Mouse (Mus musculus): ENCODE data around the gene Pnp2. TPM values are rescaled to one million over a fixed set of nuclear protein-coding genes. Genes with fewer than 3 reads are reported as not detected.
"Not testable (repeated sequence)": the region's sequence is repeated elsewhere in the genome, so short reads cannot be mapped to it uniquely, and the experiment has no call there.

The Pnp2 gene
- 0.08 TPM for polyA plus RNA-seq (2012; fragmentation: generic; extraction: Trizol)

GRCm38 (mm10) chr14:50955942-50956508 lies at the start of gene Pnp2:
TSS of gene Pnp2 (plus strand) at chr14:50955992.
- H3ac ChIP-seq (ENCODE audit: control insufficient read depth, insufficient read length); H3K4me3 ChIP-seq: not testable (repeated sequence)
- peak within 1 kb of the TSS; percentile 38 for H3K4me2 ChIP-seq (ENCODE audit: low read depth)

GRCm38 (mm10) chr14:50908126-50908525 lies 47.7 kb upstream of the Pnp2 start:
- Histone ChIP-seq H3K4me2 (ENCODE audit: low read depth) (no peak overlapping the region), H3K79me2 (ENCODE audit: control insufficient read depth, insufficient read depth) (no peaks in the 10 kb centered on the region), H3K36me3 (ENCODE audit: control insufficient read depth, insufficient read depth) (no peaks in the 10 kb centered on the region), H3ac (ENCODE audit: control insufficient read depth, insufficient read length) (no peak overlapping the region), H3K27me3 (ENCODE audit: control insufficient read depth, insufficient read depth, insufficient read length) (no peaks in the 10 kb centered on the region), H3K4me3 (no peak overlapping the region)
- no peak for TF ChIP-seq SRF (IDR thresholded peaks at IDR 0.05; ENCODE audit: control insufficient read depth, insufficient read length, low read depth)
- TF ChIP-seq CEBPB (IDR thresholded peaks at IDR 0.05; ENCODE audit: insufficient read depth, poor library complexity, severe bottlenecking), result no peak
- no peak for TF ChIP-seq MAX (IDR thresholded peaks at IDR 0.05; ENCODE audit: low read depth)
- no peak for TF ChIP-seq REST (IDR thresholded peaks at IDR 0.05; ENCODE audit: insufficient read depth, insufficient read length)
- TF ChIP-seq POLR2AphosphoS2 (IDR thresholded peaks at IDR 0.05; ENCODE audit: insufficient read length, low read depth), result no peak
- no peak for TF ChIP-seq TCF3 (IDR thresholded peaks at IDR 0.05; ENCODE audit: insufficient read length, low read depth)
- TF ChIP-seq POLR2A (IDR thresholded peaks at IDR 0.05; ENCODE audit: insufficient read length, low read depth), result no peak
- TF ChIP-seq MYOG (IDR thresholded peaks at IDR 0.05; ENCODE audit: control insufficient read depth in 1 of 3, insufficient read depth in 1 of 3, insufficient read length in 2 of 3, low read depth in 2 of 3), result no peak
- TF ChIP-seq MYOD1 (IDR thresholded peaks at IDR 0.05; ENCODE audit: control insufficient read depth in 1 of 3, insufficient read length in 2 of 3, low read depth in 2 of 3), result no peak
- TF ChIP-seq E2F4 (IDR thresholded peaks at IDR 0.05; ENCODE audit: insufficient read depth), result no peak
- TF ChIP-seq TCF12 (IDR thresholded peaks at IDR 0.05; ENCODE audit: insufficient read depth, poor library complexity, severe bottlenecking), result no peak
- no peak for TF ChIP-seq USF1 (IDR thresholded peaks at IDR 0.05; ENCODE audit: low read depth)

More at GRCm38 (mm10) chr14:50955942-50956508, at the start of gene Pnp2:
- H3K36me3 ChIP-seq (ENCODE audit: control insufficient read depth, insufficient read depth); H3K27me3 ChIP-seq (ENCODE audit: control insufficient read depth, insufficient read depth, insufficient read length); H3K79me2 ChIP-seq (ENCODE audit: control insufficient read depth, insufficient read depth): not testable (repeated sequence)

- H3K36me3 ChIP-seq (ENCODE audit: control insufficient read depth, insufficient read depth), result peaks cover 12% of the 10 kb centered on the region
- H3ac ChIP-seq (ENCODE audit: control insufficient read depth, insufficient read length), result no peak overlapping the region
- H3K27me3 ChIP-seq (ENCODE audit: control insufficient read depth, insufficient read depth, insufficient read length), result no peaks in the 10 kb centered on the region
- H3K4me2 ChIP-seq (ENCODE audit: low read depth), result no peak overlapping the region
- TF ChIP-seq SRF (IDR thresholded peaks at IDR 0.05; ENCODE audit: control insufficient read depth, insufficient read length, low read depth), result no peak
- H3K4me3 ChIP-seq, result no peak overlapping the region
- H3K79me2 ChIP-seq (ENCODE audit: control insufficient read depth, insufficient read depth), result no peaks in the 10 kb centered on the region
These were observed 44.4 kb upstream of the Pnp2 start for GRCm38 (mm10) chr14:50911356-50911755.

- H3K27me3 ChIP-seq (ENCODE audit: control insufficient read depth, insufficient read depth, insufficient read length); H3ac ChIP-seq (ENCODE audit: control insufficient read depth, insufficient read length): not testable (repeated sequence)
- peak overlapping the region; percentile 87 for H3K4me3 ChIP-seq
- H3K4me2 ChIP-seq (ENCODE audit: low read depth), result peak overlapping the region; percentile 64
- peaks cover 35% of the 10 kb centered on the region for H3K79me2 ChIP-seq (ENCODE audit: control insufficient read depth, insufficient read depth)
- peaks cover 14% of the 10 kb centered on the region for H3K36me3 ChIP-seq (ENCODE audit: control insufficient read depth, insufficient read depth)
These were observed 32.4 kb upstream of the Pnp2 start for GRCm38 (mm10) chr14:50923437-50923836.

GRCm38 (mm10) chr14:50924281-50925064 lies 31.3 kb upstream of the Pnp2 start, which contains the start of the genes Osgep and Apex1:
TSS of gene Osgep (minus strand) at chr14:50924893.
TSS of gene Apex1 (plus strand) at chr14:50924968.
- peaks cover 45% of the 10 kb centered on the region for H3K79me2 ChIP-seq (ENCODE audit: control insufficient read depth, insufficient read depth)
- no peak for TF ChIP-seq CEBPB (IDR thresholded peaks at IDR 0.05; ENCODE audit: insufficient read depth, poor library complexity, severe bottlenecking)
- TF ChIP-seq USF1 (IDR thresholded peaks at IDR 0.05; ENCODE audit: low read depth), result peak; percentile 99
- TF ChIP-seq E2F4 (IDR thresholded peaks at IDR 0.05; ENCODE audit: insufficient read depth), result no peak
- peak; percentile 98 for TF ChIP-seq POLR2AphosphoS2 (IDR thresholded peaks at IDR 0.05; ENCODE audit: insufficient read length, low read depth)
- peak in 1 of 3 experiments; percentile 27 for TF ChIP-seq MYOG (IDR thresholded peaks at IDR 0.05; ENCODE audit: control insufficient read depth in 1 of 3, insufficient read depth in 1 of 3, insufficient read length in 2 of 3, low read depth in 2 of 3)
- TF ChIP-seq MAX (IDR thresholded peaks at IDR 0.05; ENCODE audit: low read depth), result peak; percentile 87
- TF ChIP-seq TCF12 (IDR thresholded peaks at IDR 0.05; ENCODE audit: insufficient read depth, poor library complexity, severe bottlenecking), result no peak
- TF ChIP-seq POLR2A (IDR thresholded peaks at IDR 0.05; ENCODE audit: insufficient read length, low read depth), result peak; percentile 85
- TF ChIP-seq MYOD1 (IDR thresholded peaks at IDR 0.05; ENCODE audit: control insufficient read depth in 1 of 3, insufficient read length in 2 of 3, low read depth in 2 of 3), result peak in 1 of 3 experiments; percentile 2
- H3K27me3 ChIP-seq (ENCODE audit: control insufficient read depth, insufficient read depth, insufficient read length), result no peaks in the 10 kb centered on the region
- H3K4me3 ChIP-seq, result peak within 1 kb of the TSS; percentile 87
- H3ac ChIP-seq (ENCODE audit: control insufficient read depth, insufficient read length), result peak within 1 kb of the TSS; percentile 53
- peaks cover 24% of the 10 kb centered on the region for H3K36me3 ChIP-seq (ENCODE audit: control insufficient read depth, insufficient read depth)
- peak within 1 kb of the TSS; percentile 91 for H3K4me2 ChIP-seq (ENCODE audit: low read depth)

Measured in myocyte (in vitro differentiated cells).